Mouse (Mus musculus): Measurements from ENCODE around the gene Gm20388.

The Gm20388 gene

DNA sequence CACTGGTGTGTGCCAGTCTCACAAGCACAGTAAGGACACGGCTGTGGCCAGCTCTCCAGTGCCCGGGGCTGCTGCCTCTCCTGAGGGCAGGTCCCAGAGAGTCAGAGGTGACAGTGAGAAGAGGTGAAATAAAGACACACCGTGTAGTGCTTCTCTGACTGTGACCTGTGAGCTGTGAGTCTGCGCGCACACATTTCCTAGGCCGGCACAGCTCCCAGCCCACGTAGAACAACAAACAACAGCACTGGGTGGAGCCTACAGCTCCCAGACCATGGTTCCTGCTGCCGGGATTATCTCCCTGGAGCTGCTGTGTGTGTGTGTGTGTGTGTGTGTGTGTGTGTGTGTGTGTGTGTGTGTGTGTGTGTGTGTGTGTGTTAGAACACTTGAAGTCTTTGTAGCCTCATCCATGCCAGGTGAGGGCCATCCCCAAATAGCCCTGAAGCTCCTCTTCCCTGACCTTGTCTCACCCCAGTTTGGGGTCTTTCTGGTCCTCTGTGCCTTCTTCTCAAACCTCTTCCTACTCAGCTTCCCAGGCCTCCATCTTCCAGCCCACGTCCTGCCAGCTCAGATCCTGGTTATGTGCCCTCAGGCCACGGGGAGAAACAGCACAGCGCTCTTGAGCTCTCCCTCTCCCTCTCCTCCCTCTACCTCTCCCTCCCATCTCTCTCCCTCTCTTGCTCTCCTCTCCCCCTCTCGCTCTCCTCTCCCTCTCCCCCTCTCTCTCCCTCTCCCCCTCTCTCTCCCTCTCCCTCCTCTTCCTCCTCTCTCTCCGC, 2907.3 kb downstream of the Gm20388 start:
- DNase-seq = no peak

DNA sequence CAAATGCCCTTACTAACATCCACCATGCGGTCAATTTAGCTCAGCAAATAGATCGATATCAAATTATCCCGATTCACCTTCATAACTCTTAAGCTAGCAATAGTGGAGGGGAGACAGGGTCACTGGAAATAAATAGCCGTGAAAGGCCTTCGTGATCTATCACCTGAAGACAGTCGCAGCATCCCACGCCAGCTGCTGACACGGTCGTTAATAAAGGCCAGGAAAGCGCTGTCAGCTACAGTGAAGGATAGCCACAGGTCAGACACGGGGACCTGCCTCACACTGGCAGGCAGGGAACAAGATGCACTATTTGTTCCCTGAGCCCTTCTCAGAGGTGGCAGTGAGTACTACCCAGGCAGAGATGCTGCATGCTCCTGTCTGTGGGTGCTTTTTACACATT, 2909.1 kb downstream of the Gm20388 start:
- DNase-seq = no peak

DNA sequence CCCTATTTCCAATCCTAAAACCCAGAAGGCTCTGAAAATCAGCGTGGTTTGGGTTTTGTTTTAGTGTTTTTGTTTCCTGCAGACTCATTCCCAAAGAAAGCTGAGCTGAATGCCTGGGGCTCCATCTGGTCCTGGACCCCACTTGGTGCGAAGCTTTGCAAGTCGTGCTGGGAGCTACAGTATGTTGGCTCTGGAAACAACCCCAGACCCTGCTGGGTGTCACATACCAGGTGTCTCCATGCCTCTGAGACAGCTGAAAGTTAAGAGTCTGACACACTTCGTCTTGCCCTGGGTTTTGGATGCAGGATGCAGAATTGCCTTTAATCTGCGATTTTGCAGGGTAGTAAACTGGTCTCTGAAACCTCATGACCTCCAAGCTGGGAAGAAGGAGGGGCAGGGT, 2913.9 kb downstream of the Gm20388 start:
- no peak for DNase-seq

DNA sequence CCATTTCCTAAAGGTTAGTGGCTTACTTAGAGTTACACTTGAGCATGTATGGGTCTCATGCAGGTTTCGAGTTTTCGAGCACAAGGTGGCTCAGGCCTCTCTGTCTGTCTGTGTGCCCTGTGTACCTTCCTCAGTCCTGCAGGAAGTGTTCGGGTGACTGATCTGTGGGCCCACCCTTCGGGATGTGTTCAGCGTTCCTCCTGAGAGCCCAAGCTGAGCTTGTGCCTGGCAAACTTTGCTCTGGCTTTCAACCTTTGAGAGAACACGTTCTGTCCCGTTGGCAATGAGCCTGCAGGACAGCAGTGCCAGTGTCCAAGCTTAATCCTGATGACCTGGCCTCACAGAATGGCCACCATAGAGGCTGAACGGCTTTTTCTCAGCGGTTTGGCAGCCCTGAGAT, 2914.3 kb downstream of the Gm20388 start:
- no peak for DNase-seq

DNA sequence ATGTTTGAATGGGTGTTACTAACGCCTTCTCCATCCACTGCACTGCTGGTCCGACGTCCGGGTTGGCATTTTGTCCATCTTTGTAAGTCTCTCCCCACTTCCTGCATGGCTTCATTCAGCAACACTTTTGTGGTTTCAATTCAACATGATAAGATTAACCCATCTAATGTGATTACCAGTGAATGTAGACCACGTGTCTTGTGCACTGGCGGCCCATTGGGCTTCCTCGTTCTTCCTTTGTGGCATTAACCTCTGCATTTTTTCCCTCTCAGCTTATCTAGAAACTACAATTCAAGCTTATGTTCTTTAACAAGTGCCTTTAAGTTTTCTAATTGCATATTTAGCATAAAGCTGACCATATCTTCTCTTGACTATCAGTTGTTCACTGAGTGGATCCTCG, 2914.8 kb downstream of the Gm20388 start:
- DNase-seq = no peak

DNA sequence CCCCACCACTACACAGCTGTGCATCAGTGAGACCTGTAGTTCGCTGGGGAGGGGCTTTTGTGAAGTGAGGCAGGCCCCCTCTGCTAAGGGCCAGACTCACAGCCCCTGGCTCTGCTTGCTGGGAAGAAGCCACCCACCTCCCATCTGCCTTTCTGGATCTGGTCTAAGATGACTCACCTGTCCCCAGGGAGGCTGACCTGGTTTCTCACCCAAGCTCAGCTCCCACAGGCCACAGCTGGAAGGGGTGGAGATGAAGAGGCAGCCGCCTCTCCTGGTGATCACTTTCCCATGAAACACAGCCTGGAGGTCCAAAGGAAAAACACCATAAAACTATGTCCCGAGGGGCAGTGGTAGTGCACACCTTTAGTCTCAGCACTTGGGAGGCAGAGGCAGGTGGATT, 2918.8 kb downstream of the Gm20388 start:
- DNase-seq = no peak

- peak; percentile 93 for DNase-seq
Measured at GRCm38 (mm10) chr8:122830349-122831061, 2919.9 kb downstream of the Gm20388 start.

- no peak for DNase-seq
Measured at GRCm38 (mm10) chr8:122834416-122834815, 2923.8 kb downstream of the Gm20388 start.

- DNase-seq = peak; percentile 84
Measured at GRCm38 (mm10) chr8:122834971-122835370, 2924.3 kb downstream of the Gm20388 start.

DNA sequence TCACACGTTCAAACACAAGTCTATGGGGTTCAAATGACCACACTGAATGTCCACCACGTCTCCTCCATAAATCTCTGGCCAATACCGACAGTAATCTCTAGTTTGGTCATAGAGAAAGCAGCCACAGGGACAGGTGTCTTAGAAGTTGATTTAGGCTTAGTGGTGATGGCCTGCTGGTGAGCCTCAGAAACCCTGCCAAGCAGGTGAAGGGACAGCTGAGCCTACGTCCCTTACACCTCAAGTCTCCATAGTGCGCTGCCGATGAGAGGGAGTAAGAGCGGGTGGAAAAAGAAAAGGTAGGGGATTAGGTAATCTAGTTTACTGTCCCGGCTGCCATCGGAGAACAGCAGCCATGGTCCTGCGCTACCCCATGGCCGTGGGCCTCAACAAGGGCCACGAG, 2925.6 kb downstream of the Gm20388 start:
- DNase-seq = no peak

- no peak for DNase-seq
Measured at GRCm38 (mm10) chr8:122836696-122837095, 2926.1 kb downstream of the Gm20388 start.

DNA sequence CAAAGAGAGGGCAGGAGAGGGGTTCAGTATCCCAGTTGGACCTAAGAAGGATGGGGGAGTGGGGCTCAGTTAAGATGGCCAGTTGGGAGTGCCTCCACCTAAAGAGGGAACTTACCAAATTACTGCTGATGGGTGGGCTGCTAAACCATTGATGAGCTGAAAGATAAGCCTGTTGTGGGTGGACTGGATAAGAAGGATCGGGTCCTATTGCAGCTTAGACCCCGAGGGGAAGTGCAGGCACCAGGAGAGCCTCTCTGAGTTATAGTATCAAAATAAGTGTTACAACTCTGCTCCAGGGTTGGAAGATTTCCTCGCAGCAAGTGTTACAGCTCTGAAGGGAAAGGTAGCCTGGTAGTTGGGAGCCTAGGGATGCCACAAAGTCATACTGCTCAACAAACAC, 2933.5 kb downstream of the Gm20388 start:
- DNase-seq = no peak

DNA sequence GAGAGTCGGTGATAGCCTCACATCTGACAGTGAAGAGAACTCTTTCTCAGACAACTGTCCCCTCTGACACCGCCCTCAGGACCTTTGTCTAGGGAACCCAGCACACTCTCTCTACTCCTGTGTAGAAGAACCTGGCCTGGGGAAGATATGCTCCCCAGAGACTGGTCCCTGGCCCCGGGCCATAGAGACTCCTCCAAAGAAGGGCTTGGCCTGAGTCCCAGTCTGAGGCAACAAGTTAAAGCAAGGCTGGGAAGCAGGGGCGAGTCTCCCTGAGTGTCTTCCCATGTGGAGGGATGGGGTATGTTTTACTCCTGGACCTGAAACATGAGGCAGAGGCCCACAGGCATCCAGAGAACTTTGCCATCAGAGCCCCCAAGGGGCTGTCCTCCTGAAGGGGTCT, 2935.0 kb downstream of the Gm20388 start:
- peak; percentile 54 for DNase-seq

- peak; percentile 68 for DNase-seq
Measured at GRCm38 (mm10) chr8:122847829-122848561, 2937.4 kb downstream of the Gm20388 start, which contains the start of gene Cdh15. TSS of gene Cdh15 (plus strand) at chr8:122847966.

- DNase-seq = no peak
Measured at GRCm38 (mm10) chr8:122849152-122849910, 2938.7 kb downstream of the Gm20388 start.

DNA sequence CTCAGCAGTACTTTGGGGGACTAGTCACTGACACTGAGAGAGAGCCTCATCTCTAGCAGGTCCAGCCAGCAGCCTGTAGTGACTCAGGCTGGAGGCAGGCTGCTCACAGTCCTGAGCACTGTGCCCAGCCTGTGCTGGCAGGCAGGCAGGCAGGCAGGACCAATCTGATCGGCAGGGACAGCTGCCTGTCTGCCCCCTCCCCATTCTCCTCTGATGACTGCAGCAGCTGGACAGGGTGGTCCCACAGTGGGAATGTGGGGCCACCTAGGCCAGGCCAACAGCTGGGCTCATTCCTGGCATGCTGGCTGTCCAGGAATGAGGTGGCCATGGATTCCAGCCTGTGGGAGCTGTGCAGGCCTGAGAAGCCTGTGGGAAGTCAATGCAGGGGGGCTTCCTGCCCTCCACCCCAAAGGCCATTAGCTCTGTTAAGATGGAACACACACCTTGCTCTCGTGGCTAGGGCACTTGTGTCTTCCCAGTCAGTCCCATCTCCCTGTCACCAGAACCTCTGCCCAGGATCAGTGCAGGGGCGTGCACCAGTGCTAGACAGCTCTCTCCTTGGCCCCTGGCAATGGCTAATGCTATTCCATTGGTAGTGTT, 2940.1 kb downstream of the Gm20388 start:
- DNase-seq = no peak

DNA sequence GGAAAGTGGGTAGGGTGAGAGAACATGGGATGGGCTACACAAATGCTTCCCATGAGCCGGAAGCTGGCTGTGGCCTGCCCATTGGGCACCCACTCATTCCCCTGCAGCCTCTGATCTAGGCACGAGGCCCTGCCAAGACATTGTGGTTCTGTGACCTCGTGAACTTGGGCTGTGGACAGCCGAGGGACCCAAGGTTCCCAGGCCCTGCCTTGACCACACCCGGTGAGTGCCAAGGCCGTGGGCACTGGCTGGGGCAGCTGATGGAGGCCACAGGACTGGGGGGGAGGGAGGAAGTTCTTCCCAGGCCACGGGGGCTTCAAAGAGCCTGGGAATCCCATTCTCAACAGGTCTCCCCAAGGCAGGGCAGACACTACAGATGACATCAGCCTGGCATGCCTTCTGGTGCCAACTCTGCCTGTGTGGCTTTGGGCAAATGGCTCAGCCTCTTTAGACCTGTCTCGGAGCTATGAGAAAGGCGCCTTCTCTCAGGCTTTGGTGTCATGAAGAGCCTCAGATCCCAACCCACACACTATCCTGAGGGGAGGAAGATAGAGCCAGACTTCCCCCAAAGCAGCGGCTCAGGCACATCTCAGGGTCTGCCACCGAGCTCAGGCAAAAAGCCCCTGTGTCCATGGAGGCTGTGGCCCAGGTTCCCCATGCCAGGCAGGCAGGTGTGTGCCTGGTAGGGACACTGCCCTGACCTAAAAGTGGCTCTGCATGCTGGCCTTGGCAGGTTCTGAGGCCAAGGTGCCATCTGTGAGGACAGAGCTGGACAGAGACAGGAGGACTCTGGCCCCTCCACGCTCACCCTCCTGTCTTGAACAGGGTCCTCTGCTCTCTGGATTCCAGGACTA, 2941.3 kb downstream of the Gm20388 start:
- DNase-seq = no peak

GRCm38 (mm10) chr8:122852546-122852905, 2941.9 kb downstream of the Gm20388 start:
- DNase-seq = no peak

DNA sequence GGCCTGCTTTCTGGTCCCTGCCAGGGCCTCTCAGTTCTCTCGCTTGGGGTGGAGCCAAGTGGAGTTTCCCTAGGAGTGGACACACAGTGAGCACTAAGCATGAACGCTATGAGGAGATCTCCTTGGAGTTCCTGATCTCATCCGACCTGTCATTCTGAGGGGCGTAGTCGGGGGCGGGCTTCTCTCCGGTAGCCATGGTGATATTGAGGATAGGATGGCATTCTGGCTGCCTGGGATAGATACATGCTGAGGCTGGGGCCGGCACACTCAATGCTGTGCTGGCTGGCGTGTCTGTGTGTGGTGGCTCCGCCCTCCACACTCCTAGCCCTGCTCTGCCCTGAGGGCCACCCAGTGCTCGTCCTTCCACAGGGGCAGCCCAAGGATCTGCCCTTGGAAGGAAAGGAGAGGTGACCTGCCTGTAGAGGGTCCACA, 2942.7 kb downstream of the Gm20388 start:
- peak; percentile 46 for DNase-seq

DNA sequence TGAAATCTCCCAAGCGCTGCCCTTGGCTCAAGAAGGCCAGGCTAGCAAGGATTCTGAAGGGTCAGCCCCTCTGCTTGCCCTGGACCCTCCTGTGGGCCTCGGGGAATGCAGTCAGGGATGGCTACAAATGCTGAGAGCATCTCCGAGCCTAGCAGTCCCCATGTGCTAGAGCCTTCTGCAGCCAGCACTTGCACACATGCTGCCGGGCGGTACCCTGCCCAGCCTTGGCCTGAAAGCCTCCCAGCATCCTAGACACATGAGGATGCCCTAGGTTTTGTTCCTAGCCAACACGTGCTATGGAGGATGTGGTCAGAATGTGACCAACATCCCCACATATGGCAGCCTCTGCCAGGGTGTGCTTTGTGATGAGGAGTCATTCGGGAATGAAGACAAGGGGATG, 2943.7 kb downstream of the Gm20388 start:
- no peak for DNase-seq

DNA sequence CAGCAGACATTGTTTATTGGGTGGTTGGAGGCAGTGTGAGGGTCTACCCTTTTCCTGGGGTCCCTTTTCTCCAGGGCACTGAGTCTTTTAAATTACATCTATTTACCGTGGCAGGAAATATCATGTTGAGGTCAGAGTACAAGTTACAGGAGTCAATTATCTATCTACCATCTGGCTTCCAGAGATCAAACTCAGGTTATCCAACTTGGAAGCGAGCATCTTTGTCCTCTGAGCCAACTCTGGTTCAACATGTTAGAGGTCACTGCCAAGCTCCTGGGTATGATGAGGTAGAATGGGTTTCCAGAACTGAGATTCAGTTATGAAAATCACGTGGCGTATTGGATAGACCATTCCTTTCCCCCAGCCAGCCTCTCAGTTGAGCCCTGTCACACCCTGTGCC, 2944.5 kb downstream of the Gm20388 start:
- DNase-seq = no peak

DNA sequence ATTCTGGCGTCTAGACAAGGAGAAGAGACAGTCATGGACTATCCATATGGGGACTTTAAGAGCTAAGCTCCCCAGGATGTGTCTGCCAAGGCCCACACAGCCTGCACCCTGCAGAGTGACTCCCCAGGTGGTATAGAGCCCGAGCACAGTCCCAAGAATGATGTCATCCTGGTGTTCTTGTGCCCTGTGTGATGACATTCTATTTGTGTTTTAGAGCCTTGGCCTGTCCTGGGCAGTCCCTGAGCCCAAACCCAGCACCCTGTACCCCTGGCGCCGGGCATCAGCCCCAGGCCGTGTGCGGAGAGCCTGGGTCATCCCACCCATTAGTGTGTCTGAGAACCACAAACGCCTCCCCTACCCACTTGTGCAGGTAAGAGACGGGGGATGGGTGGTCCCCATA, 2945.6 kb downstream of the Gm20388 start:
- no peak for DNase-seq
